Mouse (Mus musculus) heart, postnatal 25 days (tissue): ENCODE results near the gene Fyb. TPM values are rescaled to one million over a fixed set of nuclear protein-coding genes. Genes with fewer than 3 reads are reported as not detected.
"Not testable (repeated sequence)": the region's sequence is repeated elsewhere in the genome, so short reads cannot be mapped to it uniquely, and the experiment has no call there.

Source experiments
- DNase-seq: peaks from one replicate; pipeline ENCODE4 v3.0.0; 2022; ENCODE audit warnings: low spot score
- intact Hi-C: fragments of 180-260 bp; cut with DNase I; formaldehyde crosslinking; loops from one replicate; pipeline ENCODE4 v1.15.1; 2025
- total RNA-seq, 2 experiments: library from RNA; stranded (reverse); gene quantifications; 2 replicates each; pipeline ENCODE4 v1.2.3; 2021

The Fyb gene
- total RNA-seq, 2 experiments from 2014 or later = 36.3 to 37.6 TPM

- intact Hi-C loops = no loop called here
- no peak for DNase-seq
These were observed 36.5 kb downstream of the Fyb start for GRCm38 (mm10) chr15:6559188-6559587.

GRCm38 (mm10) chr15:6560696-6561095 lies 38.0 kb downstream of the Fyb start:
- intact Hi-C loops = loop anchor here (5.0 kb wide), 1 partner anchor 1323 kb away; no protein-coding TSS in a partner anchor
- DNase-seq = no peak

GRCm38 (mm10) chr15:6562161-6562560 lies 39.5 kb downstream of the Fyb start:
- intact Hi-C loops = loop anchor here (5.0 kb wide), 1 partner anchor 1325 kb away; no protein-coding TSS in a partner anchor
- DNase-seq = no peak

- no peak for DNase-seq
- intact Hi-C loops = loop anchor here (5.0 kb wide), 1 partner anchor 1325 kb away; no protein-coding TSS in a partner anchor
These were observed 40.0 kb downstream of the Fyb start for GRCm38 (mm10) chr15:6562629-6563028.

- intact Hi-C loops = loop anchor here (5.0 kb wide), 3 partner anchors 128 to 1328 kb away; no protein-coding TSS in a partner anchor
- peak; percentile 42 for DNase-seq
These were observed 42.3 kb downstream of the Fyb start for GRCm38 (mm10) chr15:6564977-6565421.

GRCm38 (mm10) chr15:6565873-6566272 lies 43.2 kb downstream of the Fyb start:
- DNase-seq = no peak
- intact Hi-C loops = loop anchor here (5.0 kb wide), 2 partner anchors 129 to 179 kb away; no protein-coding TSS in a partner anchor

- no peak for DNase-seq
- intact Hi-C loops = loop anchor here (5.0 kb wide), 2 partner anchors 131 to 181 kb away; no protein-coding TSS in a partner anchor
These were observed 45.3 kb downstream of the Fyb start for GRCm38 (mm10) chr15:6567993-6568392.

- intact Hi-C loops = loop anchor here (5.0 kb wide), 2 partner anchors 131 to 181 kb away; no protein-coding TSS in a partner anchor
- DNase-seq = no peak
These were observed 46.0 kb downstream of the Fyb start for GRCm38 (mm10) chr15:6568605-6569004.

GRCm38 (mm10) chr15:6569074-6569473 lies 46.4 kb downstream of the Fyb start:
- intact Hi-C loops = loop anchor here (5.0 kb wide), 2 partner anchors 132 to 182 kb away; no protein-coding TSS in a partner anchor
- DNase-seq = no peak

- DNase-seq = no peak
- intact Hi-C loops = loop anchor here (2.0 to 5.0 kb wide), 2 partner anchors 70 to 333 kb away; no protein-coding TSS in a partner anchor
These were observed 47.7 kb downstream of the Fyb start for GRCm38 (mm10) chr15:6570164-6570861.

GRCm38 (mm10) chr15:6570876-6571275 lies 48.2 kb downstream of the Fyb start:
- intact Hi-C loops = loop anchor here (2.0 to 5.0 kb wide), 2 partner anchors 70 to 334 kb away; no protein-coding TSS in a partner anchor
- no peak for DNase-seq

GRCm38 (mm10) chr15:6574283-6574960 lies 51.8 kb downstream of the Fyb start:
- intact Hi-C loops = loop anchor here (5.0 kb wide), 1 partner anchor 337 kb away; no protein-coding TSS in a partner anchor
- no peak for DNase-seq

GRCm38 (mm10) chr15:6577971-6578370 lies 55.3 kb downstream of the Fyb start:
- intact Hi-C loops = no loop called here

GRCm38 (mm10) chr15:6578654-6579053 lies 56.0 kb downstream of the Fyb start:
- intact Hi-C loops = no loop called here
- DNase-seq = no peak

More at GRCm38 (mm10) chr15:6577971-6578370, 55.3 kb downstream of the Fyb start:
- DNase-seq = no peak

- DNase-seq = no peak
- intact Hi-C loops = no loop called here
These were observed 56.6 kb downstream of the Fyb start for GRCm38 (mm10) chr15:6579194-6579768.

GRCm38 (mm10) chr15:6579769-6580261 lies 57.2 kb downstream of the Fyb start:
- no peak for DNase-seq
- intact Hi-C loops = no loop called here

GRCm38 (mm10) chr15:6584645-6585044 lies 62.0 kb downstream of the Fyb start:
- intact Hi-C loops = no loop called here
- no peak for DNase-seq

- intact Hi-C loops, DNase-seq: not testable (repeated sequence)
These were observed 63.7 kb downstream of the Fyb start for GRCm38 (mm10) chr15:6586351-6586750.

- intact Hi-C loops = no loop called here
These were observed 64.9 kb downstream of the Fyb start for GRCm38 (mm10) chr15:6587526-6587925.

GRCm38 (mm10) chr15:6588192-6588591 lies 65.5 kb downstream of the Fyb start:
- no peak for DNase-seq
- intact Hi-C loops = no loop called here

More at GRCm38 (mm10) chr15:6587526-6587925, 64.9 kb downstream of the Fyb start:
- DNase-seq = no peak
